Mouse (Mus musculus) embryonic fibroblast, embryonic 13.5 days (primary cell): ENCODE measurements around the gene Utp3.

ENCODE experiments used
- CTCF ChIP-seq: IDR thresholded peaks from 2 replicates; pipeline ENCODE4 v1.5.1; 2011; ENCODE audit warnings: mild to moderate bottlenecking, control low read depth, low read length, moderate library complexity, borderline replicate concordance; ENCODE audit not compliant: insufficient read depth
- POLR2A ChIP-seq: IDR thresholded peaks from 2 replicates; pipeline ENCODE4 v1.6.1; 2011; ENCODE audit warnings: low read depth, mild to moderate bottlenecking, control low read depth, low read length, moderate library complexity

DNA sequence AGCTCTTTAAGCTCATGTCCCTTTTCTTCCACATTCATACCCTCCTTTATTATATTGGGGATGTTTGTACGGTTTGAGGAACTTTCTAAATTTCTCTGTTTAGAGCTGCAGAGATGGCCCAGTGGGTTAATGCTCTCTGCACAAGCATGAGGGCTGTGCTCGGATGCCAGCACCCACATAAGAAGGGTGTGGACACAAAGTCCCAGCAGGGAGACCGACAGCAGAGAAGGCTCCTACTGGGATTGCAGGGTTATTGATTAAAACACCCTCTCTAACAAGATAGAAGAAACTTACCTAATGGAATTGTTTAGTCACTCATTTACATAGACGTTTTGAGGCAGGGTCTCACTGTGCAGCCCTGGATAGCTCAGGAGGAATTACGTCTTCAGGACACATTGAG is 34.2 kb downstream of the Utp3 start:
- no peak for TF ChIP-seq CTCF
- no peak for TF ChIP-seq POLR2A
